Mouse (Mus musculus): ENCODE data around the gene Ttll5.

DNA sequence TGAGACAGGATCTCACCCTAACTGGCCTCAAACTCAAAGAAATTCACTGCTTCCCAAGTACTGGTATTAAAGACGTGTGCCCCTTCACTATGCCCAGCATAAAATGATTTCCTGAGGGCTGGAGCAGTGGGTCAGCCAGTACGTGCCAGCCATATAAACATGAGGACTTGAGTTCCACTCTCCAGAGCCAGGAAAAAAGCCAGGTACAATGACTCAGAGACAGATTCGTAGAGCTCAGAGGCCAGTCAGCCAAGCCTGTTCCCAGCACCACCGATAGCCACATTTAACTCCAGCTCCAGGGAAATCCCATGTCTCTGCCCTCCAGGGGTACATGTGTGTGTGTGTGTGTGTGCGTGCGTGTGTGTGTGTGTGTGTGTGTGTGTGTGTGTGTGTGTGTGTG lies 215.3 kb downstream of the Ttll5 start:
- TF ChIP-seq CTCF (IDR thresholded peaks at IDR 0.05; ENCODE audit: low read depth), result no peak
- TF ChIP-seq EP300 (IDR thresholded peaks at IDR 0.05; ENCODE audit: low read depth), result no peak

Measured in liver, embryonic 14.5 days (tissue).